Mouse (Mus musculus): ENCODE measurements around the gene Klf16.

DNA sequence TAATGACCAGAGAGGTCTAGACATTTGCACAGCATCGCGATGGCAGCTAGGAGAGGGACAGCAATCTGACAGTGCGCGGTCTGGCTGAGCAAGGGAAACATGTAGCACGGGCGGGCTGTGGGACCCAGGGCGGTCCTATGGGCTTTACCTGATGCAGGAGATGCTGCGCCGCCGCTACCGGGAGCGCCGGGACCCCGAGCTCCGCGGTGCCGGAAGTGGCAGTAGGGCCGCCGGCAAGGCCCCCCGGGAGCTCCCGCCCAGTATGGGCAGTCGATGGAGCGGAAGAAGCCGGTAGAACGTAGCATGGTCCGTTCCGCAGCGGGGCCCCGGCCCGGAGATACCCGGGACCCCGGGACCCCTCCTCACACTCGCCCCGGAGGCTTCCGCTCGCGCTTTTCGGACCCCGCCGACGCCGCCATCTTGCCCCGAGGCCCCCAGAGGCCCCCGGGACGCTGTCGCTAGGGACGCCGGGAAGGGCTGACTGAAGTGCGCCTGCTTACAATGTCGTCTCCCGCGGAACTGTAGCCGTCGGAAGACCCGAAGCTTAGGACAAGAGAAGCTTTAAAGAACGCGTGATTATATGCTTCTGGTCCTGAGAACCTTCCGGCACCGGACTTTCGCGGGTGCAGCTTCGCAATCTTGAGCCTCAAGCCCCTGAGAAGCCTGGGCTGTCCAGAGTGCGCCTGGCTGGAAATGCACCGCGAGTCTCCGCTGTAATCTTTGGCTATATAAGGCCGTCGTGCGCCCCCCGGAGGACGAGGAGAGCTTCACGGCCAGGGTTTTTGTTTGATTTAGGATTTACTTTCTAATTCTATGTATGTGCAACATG, 15.8 kb downstream of the Klf16 start, which contains the start of gene Rexo1:
- TF ChIP-seq CTCF (conservative IDR thresholded peaks at IDR 0.05; ENCODE audit: low read length) (peak; percentile 73), NANOG (IDR thresholded peaks at IDR 0.05; ENCODE audit: borderline replicate concordance, low read length) (no peak)
